Mouse (Mus musculus) midbrain, embryonic 13.5 days (tissue): ENCODE data around the gene Gfpt1. TPM values are rescaled to one million over a fixed set of nuclear protein-coding genes. Genes with fewer than 3 reads are reported as not detected.

Experiments used
- ATAC-seq: fragments of 200-750 bp; cut with Nextera tagmentation; 2 replicates; pipeline ENCODE4 v1.8.0; 2017; ENCODE audit warnings: mild to moderate bottlenecking, moderate TSS enrichment, moderate library complexity
- H3K27ac ChIP-seq: fragments of 300-500 bp; sonication (generic); 2 replicates; pipeline ENCODE4 v1.5.1; 2015; ENCODE audit warnings: inconsistent platforms, mild to moderate bottlenecking, moderate library complexity
- H3K27me3 ChIP-seq: fragments of 300-500 bp; sonication (generic); 2 replicates; pipeline ENCODE4 v1.6.1; 2015; ENCODE audit warnings: mild to moderate bottlenecking, inconsistent platforms
- H3K36me3 ChIP-seq: fragments of 300-500 bp; sonication (generic); 2 replicates; pipeline ENCODE4 v1.6.1; 2015; ENCODE audit warnings: mild to moderate bottlenecking, inconsistent platforms
- H3K4me1 ChIP-seq: fragments of 300-500 bp; sonication (generic); replicated peaks from 2 replicates; pipeline ENCODE4 v1.6.1; 2015; ENCODE audit warnings: inconsistent platforms
- H3K4me2 ChIP-seq: fragments of 300-500 bp; sonication (generic); replicated peaks from 2 replicates; pipeline ENCODE4 v1.6.1; 2015; ENCODE audit warnings: moderate library complexity, mild to moderate bottlenecking, inconsistent platforms
- H3K4me3 ChIP-seq: fragments of 300-500 bp; sonication (generic); replicated peaks from 2 replicates; pipeline ENCODE4 v1.5.1; 2015; ENCODE audit warnings: mild to moderate bottlenecking, inconsistent platforms
- H3K9ac ChIP-seq: fragments of 300-500 bp; sonication (generic); replicated peaks from 2 replicates; pipeline ENCODE4 v1.6.1; 2015; ENCODE audit warnings: mild to moderate bottlenecking, inconsistent platforms
- H3K9me3 ChIP-seq: fragments of 300-500 bp; sonication (generic); 2 replicates; pipeline ENCODE4 v1.6.1; 2016; ENCODE audit warnings: mild to moderate bottlenecking, inconsistent platforms
- WGBS: fragments of 180-500 bp; shearing (Covaris S2); methylation state at CpG from one replicate; pipeline ENCODE4 v1.1.7; 2015; 5-methylcytosine and 5-hydroxymethylcytosine counted together
- polyA plus RNA-seq: library from polyadenylated mRNA; unstranded; fragments of >200 nt; fragmentation: Nextera tagmentation; extraction: Ambion mirVana; gene quantifications from 2 replicates; pipeline ENCODE4 v1.2.1, GENCODE M21; 2015

Gfpt1 gene
- polyA plus RNA-seq, 1 experiment from 2014 or later = 20.1 TPM

DNA sequence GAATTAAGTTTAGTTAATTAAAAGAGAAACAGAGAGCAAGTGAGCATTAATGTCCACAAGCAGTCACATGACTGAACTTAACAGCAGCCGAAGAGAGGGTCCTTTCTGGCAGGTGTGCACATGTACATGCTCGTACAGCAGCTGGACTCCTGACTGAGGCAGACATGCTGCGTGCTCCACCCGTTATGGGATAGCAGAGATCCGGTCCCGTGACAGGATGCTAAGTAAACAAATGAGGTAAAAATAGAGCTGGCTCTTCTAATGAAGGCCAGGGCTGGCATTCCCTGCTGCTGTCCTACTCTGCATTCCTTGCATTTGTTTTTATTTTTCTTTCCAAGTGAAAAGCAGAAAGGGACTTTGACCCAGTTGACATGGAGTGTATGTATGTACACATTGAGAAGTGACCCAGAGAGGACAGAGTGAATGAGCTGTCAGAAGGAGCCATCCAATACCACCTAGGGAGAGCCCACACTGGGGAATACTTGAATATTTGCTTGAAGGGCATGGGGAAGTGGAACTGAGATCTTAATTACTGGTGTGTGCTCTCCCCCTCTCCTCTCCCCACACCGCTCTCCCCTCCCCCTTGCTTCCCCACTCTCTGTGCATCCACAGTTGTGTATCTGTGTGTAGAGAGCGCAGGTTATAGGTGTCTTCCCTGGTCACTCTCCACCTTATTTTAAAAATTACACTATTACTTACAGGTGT, 84.6 kb downstream of the Gfpt1 start:
- Histone ChIP-seq H3K4me1 (no peaks in the 10 kb centered on the region), H3K27me3 (no peaks in the 10 kb centered on the region), H3K36me3 (no peaks in the 10 kb centered on the region), H3K9ac (no peak overlapping the region), H3K4me2 (no peak overlapping the region), H3K9me3 (no peaks in the 10 kb centered on the region), H3K27ac (no peak overlapping the region), H3K4me3 (no peak overlapping the region)
- no peak for ATAC-seq
- WGBS = 76% methylated on average over 8 of the region's 8 CpGs

DNA sequence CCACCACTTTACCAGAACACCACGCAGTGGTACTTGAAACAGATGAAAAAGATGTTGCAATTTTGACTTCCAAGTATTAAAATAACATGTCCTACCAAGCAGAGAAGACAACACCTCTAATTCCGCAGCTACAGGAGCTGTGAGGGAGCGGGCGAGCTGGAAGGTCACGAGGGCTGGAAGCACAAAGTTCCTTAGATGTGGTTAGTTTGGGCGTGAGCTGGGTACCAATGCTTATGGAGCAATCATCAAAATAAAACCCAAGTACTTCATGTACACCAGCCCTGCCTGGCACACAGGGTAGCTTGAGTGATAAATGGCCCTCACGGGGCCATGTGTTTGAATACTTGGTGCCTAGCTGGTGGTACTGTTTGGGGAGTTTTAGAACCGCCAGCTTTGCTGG, 87.2 kb downstream of the Gfpt1 start:
- H3K9ac ChIP-seq = no peak overlapping the region
- no peaks in the 10 kb centered on the region for H3K9me3 ChIP-seq
- H3K27ac ChIP-seq = no peak overlapping the region
- no peaks in the 10 kb centered on the region for H3K4me1 ChIP-seq
- no peaks in the 10 kb centered on the region for H3K36me3 ChIP-seq
- H3K4me2 ChIP-seq = no peak overlapping the region
- H3K4me3 ChIP-seq = no peak overlapping the region
- no peak for ATAC-seq
- no peaks in the 10 kb centered on the region for H3K27me3 ChIP-seq
- 94% methylated on average over 8 of the region's 8 CpGs for WGBS

DNA sequence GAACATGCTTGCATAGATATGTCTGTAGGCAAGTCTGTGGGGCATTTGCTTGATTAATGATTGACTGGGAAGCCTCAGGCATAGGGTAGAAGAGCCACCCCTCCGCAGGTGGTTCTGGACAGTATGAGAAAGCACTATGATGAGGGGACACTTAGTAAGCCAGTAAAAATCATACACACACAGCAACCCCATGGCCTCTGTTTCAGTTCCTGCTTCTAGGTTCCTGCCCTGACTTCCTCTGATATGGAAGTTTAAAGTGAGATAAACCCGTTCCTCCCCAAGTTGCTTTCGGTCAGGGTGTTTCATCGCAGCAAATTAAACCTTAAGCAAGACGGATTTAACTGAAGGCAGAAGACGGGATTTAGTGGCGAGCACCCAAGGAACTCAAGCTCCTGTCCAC, 88.0 kb downstream of the Gfpt1 start:
- Histone ChIP-seq H3K9me3 (no peaks in the 10 kb centered on the region), H3K27ac (no peak overlapping the region), H3K36me3 (no peaks in the 10 kb centered on the region), H3K4me1 (no peaks in the 10 kb centered on the region), H3K4me3 (no peak overlapping the region), H3K9ac (no peak overlapping the region), H3K27me3 (no peaks in the 10 kb centered on the region), H3K4me2 (no peak overlapping the region)
- no peak for ATAC-seq
- WGBS = 98% methylated on average over 7 of the region's 7 CpGs

GRCm38 (mm10) chr6:87131078-87131477, 88.4 kb downstream of the Gfpt1 start:
- H3K27me3 ChIP-seq = no peaks in the 10 kb centered on the region
- no peak overlapping the region for H3K27ac ChIP-seq
- ATAC-seq = no peak
- H3K4me1 ChIP-seq = no peaks in the 10 kb centered on the region
- no peaks in the 10 kb centered on the region for H3K9me3 ChIP-seq
- H3K4me2 ChIP-seq = no peak overlapping the region
- no peak overlapping the region for H3K9ac ChIP-seq
- WGBS = 68% methylated on average over 1 of the region's 1 CpGs
- no peak overlapping the region for H3K4me3 ChIP-seq
- no peaks in the 10 kb centered on the region for H3K36me3 ChIP-seq

- Histone ChIP-seq H3K9me3 (no peaks in the 10 kb centered on the region), H3K27ac (no peak overlapping the region), H3K4me3 (no peak overlapping the region), H3K9ac (no peak overlapping the region), H3K4me1 (no peaks in the 10 kb centered on the region), H3K27me3 (no peaks in the 10 kb centered on the region), H3K4me2 (no peak overlapping the region), H3K36me3 (peaks cover 5% of the 10 kb centered on the region; the same call in 1 of the 2 replicates)
- 92% methylated on average over 3 of the region's 3 CpGs for WGBS
- ATAC-seq = no peak
These were observed 90.9 kb downstream of the Gfpt1 start for GRCm38 (mm10) chr6:87133520-87133919.

DNA sequence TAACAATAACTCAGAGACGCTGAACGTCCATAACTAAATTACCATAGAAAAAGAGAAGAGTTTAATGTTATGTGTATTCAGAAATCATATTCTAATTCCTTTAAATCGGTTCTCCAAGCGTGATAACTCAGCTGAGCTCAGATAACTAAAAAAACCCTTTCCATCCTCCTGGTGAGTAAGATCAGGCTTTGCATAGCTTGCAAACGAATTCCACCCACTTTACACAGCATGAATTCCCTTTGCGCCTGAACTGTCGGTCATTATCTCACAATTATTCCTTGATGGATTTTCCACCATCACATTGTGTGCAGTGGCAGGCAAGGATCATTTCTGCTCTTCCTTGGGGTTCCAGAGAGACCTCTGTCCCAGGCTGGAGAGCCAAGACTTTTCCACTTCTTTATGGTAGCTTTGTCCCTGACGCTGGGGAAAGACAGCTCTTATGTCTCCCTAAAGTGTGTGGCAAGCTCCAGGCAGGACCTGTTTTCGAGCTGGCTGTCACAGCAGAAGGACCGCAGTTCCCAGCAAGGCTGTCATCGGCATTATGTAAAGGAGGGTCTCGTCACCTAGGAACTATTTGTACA, 91.4 kb downstream of the Gfpt1 start:
- H3K9ac ChIP-seq = no peak overlapping the region
- no peak for ATAC-seq
- H3K4me1 ChIP-seq = no peaks in the 10 kb centered on the region
- H3K4me2 ChIP-seq = no peak overlapping the region
- peaks cover 5% of the 10 kb centered on the region; the same call in 1 of the 2 replicates for H3K36me3 ChIP-seq
- H3K27ac ChIP-seq = no peak overlapping the region
- 66% methylated on average over 12 of the region's 12 CpGs for WGBS
- no peaks in the 10 kb centered on the region for H3K9me3 ChIP-seq
- H3K27me3 ChIP-seq = no peaks in the 10 kb centered on the region
- no peak overlapping the region for H3K4me3 ChIP-seq

GRCm38 (mm10) chr6:87138479-87138878, 95.8 kb downstream of the Gfpt1 start:
- H3K36me3 ChIP-seq = peaks cover 5% of the 10 kb centered on the region; the same call in 1 of the 2 replicates
- no peaks in the 10 kb centered on the region for H3K9me3 ChIP-seq
- peaks cover 4% of the 10 kb centered on the region; the same call in 1 of the 2 replicates for H3K4me1 ChIP-seq
- H3K4me2 ChIP-seq = no peak overlapping the region
- ATAC-seq = no peak
- no peak overlapping the region for H3K9ac ChIP-seq
- H3K27ac ChIP-seq = no peak overlapping the region
- WGBS = 92% methylated on average over 5 of the region's 5 CpGs
- no peak overlapping the region for H3K4me3 ChIP-seq
- no peaks in the 10 kb centered on the region for H3K27me3 ChIP-seq

DNA sequence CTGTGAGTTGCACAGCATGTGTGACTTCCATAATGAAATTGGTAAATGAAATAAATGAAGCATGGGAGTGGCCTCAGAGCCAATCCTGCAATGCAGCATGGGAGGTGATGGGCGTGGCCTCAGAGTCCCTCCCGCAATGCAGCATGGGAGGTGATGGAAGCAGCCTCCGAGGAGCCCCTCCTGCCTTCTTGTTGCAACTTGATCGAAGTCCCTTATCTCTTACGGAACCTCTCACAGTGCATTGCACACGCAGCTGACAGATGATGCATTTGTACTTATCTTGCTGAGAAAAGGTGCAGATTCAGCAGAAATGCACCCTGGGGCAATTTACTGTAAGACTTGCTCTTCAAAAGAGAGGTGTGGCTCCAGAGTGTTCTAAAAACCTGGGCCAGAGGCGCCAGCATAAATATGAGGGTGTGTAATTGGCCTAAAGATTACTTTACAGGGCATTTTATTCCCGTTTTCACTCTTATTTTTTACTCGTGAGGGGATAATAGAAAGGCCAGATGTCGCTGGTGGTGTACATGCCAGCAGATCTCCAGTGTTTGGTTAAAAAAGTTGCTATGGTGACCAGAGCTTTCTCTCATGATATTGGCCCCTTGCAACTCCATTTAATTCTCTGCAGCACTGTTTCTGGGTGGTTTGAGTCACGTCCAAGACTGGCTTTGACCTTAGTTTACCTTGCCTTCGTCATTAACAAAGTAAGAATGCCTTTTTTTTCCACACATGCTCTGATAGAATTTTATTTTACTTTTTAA, 97.3 kb downstream of the Gfpt1 start:
- no peak overlapping the region for H3K4me2 ChIP-seq
- H3K9ac ChIP-seq = no peak overlapping the region
- H3K27me3 ChIP-seq = no peaks in the 10 kb centered on the region
- H3K27ac ChIP-seq = no peak overlapping the region
- H3K4me1 ChIP-seq = peaks cover 4% of the 10 kb centered on the region; the same call in 1 of the 2 replicates
- peaks cover 5% of the 10 kb centered on the region; the same call in 1 of the 2 replicates for H3K36me3 ChIP-seq
- no peaks in the 10 kb centered on the region for H3K9me3 ChIP-seq
- WGBS = 75% methylated on average over 12 of the region's 12 CpGs
- H3K4me3 ChIP-seq = no peak overlapping the region
- no peak for ATAC-seq

Other genes with a start within 250 kb of the Gfpt1 start
- 3.2 and 3.4 TPM in 2 replicates for gene Anxa4, start 249.3 kb upstream of the Gfpt1 start, polyA plus RNA-seq
- 32.1 and 34.4 TPM in 2 replicates for gene Aak1, start 193.3 kb upstream of the Gfpt1 start, polyA plus RNA-seq
- 113 and 125 TPM in 2 replicates for gene Nfu1, start 33.6 kb upstream of the Gfpt1 start, polyA plus RNA-seq
- 0.12 and 0.16 TPM in 2 replicates for gene D6Ertd527e, start 61.9 kb downstream of the Gfpt1 start, polyA plus RNA-seq